ENCODE assay signal across 19 mouse cellular contexts in genomic region chr1:192818334-192818733, GRCm38 (mm10). TPM values are rescaled to one million over a fixed set of nuclear protein-coding genes. Genes with fewer than 3 reads are reported as not detected.
"Had no signal": no experiment of that assay in that cellular context is flagged by ENCODE, and none has a peak within 500 bp of the region (broad histone marks: within the 10 kb centered on the region; RNA-seq: fewer than 3 reads in every experiment).

No protein-coding gene starts in this region.

- H3K27me3 ChIP-seq: lung, embryonic 15.5 days; midbrain, embryonic 13.5 days; midbrain, embryonic 15.5 days; neural tube, embryonic 12.5 days; stomach, embryonic 15.5 days had no signal

- H3K4me3 ChIP-seq: lung, embryonic 15.5 days; megakaryocyte, embryonic 14.5 days; midbrain, embryonic 13.5 days; midbrain, embryonic 15.5 days; neural tube, embryonic 12.5 days; stomach, embryonic 15.5 days had no signal

- H3K4me1 ChIP-seq: megakaryocyte, embryonic 14.5 days had no signal

- H3K9me3 ChIP-seq: lung, embryonic 15.5 days; midbrain, embryonic 13.5 days; midbrain, embryonic 15.5 days; neural tube, embryonic 12.5 days; stomach, embryonic 15.5 days had no signal

- DNase-seq: lung, adult 2 months; lung, postnatal 14 days; lung, postnatal 36 days; right cerebral cortex, postnatal 25 days; right cerebral cortex, postnatal 4 days; thymus, adult 2 months; thymus, postnatal 25 days; thymus, postnatal 4 days had no signal

- H3K36me3 ChIP-seq: lung, embryonic 15.5 days; midbrain, embryonic 13.5 days; midbrain, embryonic 15.5 days; neural tube, embryonic 12.5 days; stomach, embryonic 15.5 days had no signal

- H3K27ac ChIP-seq: lung, embryonic 15.5 days; macrophage; midbrain, embryonic 13.5 days; midbrain, embryonic 15.5 days; neural tube, embryonic 12.5 days; stomach, embryonic 15.5 days; stomach, postnatal 0 days had no signal

RNA-seq across cellular contexts. Expression of gene Sertad4, which starts 37.2 kb away (rescaled TPM):
- total RNA-seq: megakaryocyte progenitor cell, adult 5-6 weeks; monocyte, adult 5-6 weeks; neutrophil, adult 5-6 weeks had no signal
- polyA plus RNA-seq: macrophage had no signal
